Mouse (Mus musculus) lung, adult 2 months (tissue): ENCODE measurements around the gene Tle6.

ENCODE experiments used
- CTCF ChIP-seq: fragments of 200-500 bp; IDR thresholded peaks from 2 replicates; pipeline ENCODE4 v1.5.1; 2011; ENCODE audit warnings: mild to moderate bottlenecking, low read length, control low read depth; ENCODE audit not compliant: insufficient read depth
- POLR2A ChIP-seq: fragments of 200-500 bp; IDR thresholded peaks from 2 replicates; pipeline ENCODE4 v1.6.1; 2011; ENCODE audit warnings: low read depth, mild to moderate bottlenecking, control low read depth, low read length, borderline replicate concordance; ENCODE audit errors: extremely low read depth

DNA sequence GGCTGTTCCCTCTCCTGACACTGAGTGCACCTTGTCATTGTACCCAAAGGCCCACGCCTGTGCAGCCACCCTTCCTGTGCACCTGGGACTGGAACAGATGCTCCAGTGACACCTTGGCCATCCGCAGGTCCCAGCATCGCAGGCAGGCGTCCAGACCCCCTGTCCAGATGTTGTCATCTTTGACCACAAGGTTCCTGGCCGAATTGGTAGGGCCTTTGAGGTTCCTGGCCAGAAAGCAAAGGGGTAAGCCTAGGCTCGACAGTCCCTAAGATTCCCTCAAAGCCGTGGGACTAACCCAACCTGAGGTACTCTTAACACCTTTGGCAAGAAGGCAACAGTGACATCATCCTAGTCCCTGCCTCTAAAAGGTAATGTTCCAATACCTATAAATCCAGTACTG lies 8.2 kb downstream of the Tle6 start:
- TF ChIP-seq CTCF (no peak), POLR2A (no peak)
